Mouse (Mus musculus) c-Kit-positive CD71-negative TER-119-negative erythroid progenitor cells, embryonic 14.5 days (primary cell): ENCODE measurements at regions not wholly inside any gene's neighbourhood (a gene's known extent, or its start where the extent isn't known, plus 50 kb on each side); places are given as distances from the start of the nearest gene placed in this dataset.
"Not testable (repeated sequence)": the region's sequence is repeated elsewhere in the genome, so short reads cannot be mapped to it uniquely, and the experiment has no call there.

Experiments used
- DNase-seq: peaks from one replicate; pipeline ENCODE4 v3.0.0-alpha.2; 2013; ENCODE audit warnings: low read depth

DNA sequence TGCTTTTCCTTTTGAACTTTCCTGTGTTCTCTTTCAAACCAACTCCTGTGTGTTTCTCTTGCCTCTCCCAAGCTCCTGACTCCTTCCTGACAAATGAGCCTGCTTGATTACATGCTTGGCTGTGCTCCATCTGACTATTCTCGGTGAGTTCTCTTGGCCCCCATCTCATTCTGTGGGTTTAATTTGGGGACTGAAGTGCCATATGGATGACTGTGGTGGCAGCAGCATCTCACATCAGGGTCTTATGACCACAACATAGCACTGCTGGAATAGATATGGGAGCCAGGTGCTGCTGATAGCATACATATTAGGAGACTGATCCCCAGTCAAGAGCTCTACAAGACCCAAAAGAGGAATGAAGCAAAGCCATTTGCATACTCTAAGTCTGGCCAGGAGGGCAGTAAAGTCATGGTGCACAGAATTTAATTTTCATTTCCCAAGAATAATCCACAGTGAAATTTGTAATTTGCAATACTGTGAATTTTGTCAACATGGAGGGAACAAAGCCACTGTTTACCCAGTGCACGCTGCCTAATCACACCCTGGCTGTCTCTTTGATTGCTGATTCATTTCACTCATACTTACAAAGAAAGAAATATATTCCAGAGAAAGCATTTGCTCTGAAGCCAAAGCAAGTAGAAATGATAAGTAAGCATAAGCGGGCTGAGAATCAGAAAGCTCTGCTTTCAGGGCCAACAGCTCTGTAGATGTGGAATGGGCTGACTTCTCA is 1478.4 kb upstream of the Gm7489 start:
- no peak for DNase-seq

DNA sequence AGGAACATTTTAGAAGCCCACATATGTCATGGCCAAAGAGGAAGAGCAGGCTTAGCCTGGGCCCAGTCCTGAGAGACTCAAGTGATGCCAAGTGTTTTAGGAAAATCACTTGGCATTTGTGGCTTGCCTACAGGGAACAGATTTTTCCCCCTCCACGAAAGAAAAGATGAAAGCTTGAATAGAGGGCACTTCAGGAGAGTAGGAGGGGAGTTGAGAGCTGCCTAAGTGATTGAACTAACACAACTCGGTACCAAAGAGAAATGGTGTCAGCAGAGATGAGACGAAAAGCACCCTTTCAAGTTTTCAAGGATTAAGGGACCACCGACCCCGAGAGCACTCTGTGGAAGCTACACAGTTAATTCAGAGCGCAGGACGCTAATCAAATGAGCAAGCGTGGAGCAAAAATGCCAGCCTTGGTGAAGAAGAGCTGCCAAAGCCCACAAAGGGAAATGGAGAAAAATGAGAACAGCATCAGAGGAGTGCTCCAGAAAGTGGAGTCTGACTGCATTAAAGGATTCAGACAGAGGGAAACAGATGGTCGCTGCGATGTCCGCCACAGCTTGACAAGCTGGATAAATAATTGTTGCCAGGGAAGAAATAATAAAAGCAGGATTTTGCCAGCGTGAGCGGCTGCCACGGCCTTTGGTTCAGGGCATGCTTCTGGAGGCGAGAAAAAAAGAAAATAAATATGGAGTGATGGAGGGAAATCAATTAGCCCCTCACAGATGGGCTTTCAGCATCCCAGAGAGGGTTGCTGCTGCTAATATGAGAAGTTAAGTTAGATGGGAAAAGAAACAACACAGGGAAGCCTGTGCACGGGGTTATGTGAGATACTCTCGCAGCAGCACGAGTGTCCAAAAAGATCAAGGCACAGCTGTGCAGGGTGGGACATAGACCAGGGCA is 1471.6 kb upstream of the Gm7489 start:
- DNase-seq: no peak

DNA sequence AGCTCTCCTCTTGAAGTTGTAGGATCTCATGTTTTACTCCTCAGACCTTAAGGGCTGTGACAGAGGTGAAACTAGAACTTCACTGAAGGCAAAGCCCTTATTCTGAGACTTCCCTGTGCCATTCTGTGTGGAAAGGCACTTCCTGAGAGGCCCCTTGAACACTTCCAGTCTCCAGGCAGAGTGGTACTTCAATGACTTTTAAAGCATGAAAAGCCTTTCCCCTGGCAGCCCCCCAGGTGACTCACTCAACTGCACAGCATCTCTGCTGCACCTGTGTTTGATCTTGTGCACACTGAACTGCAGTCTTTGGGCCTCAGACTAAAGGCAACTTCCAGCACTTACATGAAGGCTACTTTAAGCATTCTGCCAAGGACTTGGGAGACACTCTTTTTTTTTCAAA is 1458.7 kb upstream of the Gm7489 start:
- DNase-seq: no peak

DNA sequence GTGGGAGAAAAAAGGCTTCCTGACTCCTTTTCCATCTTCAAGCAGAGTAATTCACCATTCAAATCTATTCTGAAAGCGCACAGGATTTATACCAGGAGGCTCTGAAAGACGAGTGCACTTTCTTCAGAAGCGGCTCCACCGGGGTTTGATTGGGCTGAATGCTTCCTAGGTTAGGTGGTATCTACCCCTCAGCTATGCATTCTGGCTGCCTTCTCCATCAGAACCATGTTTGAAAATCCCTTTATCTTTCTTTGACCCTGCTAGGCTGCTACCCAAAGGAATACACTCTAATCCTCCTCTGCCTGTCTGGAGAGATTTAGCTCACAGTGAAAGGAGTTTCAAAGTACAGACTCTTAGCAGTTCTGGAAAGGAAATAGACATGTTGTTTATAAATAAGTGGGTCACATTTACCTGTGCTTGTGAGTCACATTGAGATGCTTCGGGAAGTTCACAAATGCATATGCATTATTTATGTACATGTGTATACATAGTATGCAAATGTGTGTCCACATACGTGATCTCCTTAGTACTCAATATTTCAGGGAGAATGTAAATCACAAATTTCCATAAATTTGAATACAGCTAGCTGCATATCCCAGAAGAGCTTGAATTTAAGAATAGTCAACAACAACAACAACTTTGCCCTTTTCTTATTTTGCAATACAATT is 1454.1 kb upstream of the Gm7489 start:
- no peak for DNase-seq

DNA sequence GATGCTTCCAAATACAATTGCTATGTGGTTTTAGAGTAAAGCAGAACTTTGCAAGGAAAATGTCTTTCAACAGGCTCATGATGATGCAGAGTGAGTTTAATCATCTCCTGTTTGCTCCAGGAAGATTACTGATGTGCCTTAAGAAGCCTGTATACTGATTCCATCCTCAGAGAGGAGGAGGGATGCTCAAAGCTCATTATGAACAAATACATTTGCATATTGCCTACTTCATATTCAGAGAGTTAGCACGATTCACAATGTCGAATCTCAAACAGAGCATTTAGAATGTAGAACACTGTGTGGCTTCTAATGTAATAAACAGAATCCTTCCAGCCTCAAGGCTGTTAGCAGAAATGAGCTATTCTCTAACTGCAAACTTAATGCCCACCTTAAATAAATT is 1451.1 kb upstream of the Gm7489 start:
- no peak for DNase-seq

DNA sequence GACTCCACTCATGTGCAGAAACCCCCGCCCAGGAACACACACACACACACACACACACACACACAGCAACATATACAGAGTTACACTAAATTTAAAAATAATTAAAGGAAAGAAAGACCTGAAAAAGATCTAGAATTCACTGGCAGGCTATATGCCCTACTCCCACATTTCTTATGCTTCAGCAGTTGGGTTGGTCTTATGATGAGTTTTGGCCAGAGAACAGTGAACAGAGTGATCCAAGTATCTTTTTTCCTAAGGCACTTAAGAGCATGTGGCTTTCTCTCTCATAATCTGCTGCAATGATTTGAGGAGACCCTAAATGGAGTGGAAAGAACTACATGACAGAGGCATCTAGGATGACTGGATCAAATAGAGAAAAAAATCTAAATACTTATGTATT is 1446.3 kb upstream of the Gm7489 start:
- no peak for DNase-seq

DNA sequence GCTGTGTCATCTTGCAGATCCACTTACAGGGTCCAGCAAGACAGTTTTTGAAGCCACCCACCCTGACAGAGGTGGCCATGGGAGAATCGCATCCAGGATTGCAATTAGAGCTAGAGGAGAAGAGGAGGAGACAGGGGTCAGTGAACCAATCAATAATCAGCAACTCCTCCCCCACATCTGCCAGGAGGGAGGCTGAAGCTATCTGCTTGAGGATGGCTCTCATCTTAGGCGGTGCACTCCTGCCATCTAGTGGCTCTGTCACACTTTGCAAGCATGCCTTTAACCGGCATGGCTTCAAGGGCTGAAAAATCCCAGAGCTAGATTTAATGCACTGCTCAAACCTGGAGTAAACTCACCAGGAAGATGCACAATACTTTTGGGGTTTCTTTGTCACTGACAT is 1425.9 kb upstream of the Gm7489 start:
- DNase-seq: peak; percentile 39

DNA sequence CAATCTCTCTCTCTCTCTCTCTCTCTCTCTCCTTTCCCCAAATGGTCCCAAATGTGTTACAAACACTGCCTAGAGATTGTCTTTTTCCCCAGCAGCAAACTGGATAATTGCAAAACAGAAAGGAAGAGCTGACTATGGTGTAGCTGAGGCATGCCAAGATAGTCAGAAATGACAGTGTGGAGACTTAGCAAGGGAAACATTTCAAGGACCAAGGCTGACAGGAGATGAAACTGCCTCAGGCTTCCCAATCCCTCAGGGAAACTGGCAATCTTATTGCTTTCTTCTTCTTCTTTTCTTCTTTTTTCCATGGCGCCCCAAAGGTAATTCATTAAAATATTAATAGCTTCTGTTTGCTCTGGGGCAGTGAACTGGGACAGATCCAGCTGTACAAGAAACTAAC is 1425.4 kb upstream of the Gm7489 start:
- DNase-seq: no peak

DNA sequence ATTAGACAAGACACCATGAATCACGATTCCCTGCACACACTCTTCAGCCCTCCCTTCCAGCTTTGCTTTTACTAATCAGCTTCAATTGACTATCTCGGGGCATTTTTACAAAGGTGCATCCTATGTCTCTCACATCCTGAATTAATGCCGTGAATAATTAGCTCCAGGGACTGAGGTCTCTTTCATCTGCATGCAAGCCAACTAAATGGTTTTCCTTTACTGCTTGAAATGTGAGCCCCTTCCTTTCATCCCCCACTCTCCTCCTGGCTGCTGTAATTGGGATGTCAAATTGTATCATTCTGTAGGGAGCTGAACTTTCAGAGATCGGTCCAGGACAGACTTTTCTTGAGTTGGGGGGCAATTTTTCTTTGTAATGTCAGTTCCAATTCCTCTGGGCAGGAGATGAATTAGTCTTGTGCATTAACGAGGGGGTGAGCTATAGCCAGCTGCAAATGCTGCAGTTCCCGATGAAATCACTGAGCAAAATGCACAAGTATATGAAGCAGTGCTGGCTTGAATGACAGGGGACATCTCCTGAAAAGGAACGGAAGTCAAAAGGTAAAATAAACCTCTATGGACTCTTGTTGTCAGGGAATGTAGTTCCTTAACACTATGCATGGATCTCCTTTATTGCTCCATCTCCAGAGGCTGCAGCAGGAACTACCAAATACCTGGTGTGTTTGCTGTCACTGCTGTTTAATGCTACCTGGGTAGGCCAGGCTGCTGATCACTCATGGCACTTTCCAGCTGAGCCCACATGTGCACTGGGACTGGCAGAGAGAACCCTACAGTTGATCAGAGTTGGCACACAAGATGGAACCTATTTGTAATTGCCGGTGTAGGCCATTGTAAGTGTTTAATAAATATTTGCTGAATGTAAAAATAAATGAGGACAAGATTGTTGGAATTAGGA is 1420.2 kb upstream of the Gm7489 start:
- no peak for DNase-seq

DNA sequence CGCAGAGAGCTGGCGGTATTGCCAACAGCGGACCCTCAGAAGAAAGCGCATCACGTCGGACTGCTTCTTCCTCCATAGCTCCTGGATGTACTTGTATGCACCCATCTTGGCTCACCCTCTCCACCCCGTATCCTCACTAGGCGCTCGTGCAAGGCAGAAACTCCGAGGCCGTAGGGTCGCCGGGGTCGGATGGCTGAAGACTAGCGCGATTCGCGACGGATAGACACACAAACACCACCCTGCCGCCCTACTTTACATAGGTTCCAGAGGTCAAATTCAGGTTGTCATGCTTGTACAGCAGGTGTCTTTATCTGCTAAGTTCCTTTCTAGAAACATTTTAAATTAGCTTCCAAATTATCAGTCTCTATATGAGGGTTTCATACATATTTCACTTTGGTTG is 1406.6 kb upstream of the Gm7489 start:
- DNase-seq: not testable (repeated sequence)

DNA sequence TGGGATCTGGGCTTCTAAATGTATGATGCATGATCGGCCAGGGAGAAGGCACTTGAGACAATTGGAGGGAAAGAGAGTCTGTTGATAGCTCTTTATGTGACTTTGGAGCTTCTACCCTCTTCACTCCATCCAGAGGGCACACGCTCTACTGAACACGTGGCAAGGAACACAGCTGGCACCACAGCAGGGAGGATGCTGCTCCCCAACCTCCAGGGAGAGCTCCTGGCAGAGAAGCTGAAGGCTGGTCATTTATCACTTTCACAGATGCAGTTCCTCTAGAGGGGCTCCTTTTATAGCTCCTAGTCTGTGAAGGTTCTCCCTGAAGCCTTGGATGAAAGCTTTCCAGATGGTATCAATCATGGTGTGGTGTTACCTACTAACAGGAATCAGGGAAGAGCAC is 1403.9 kb upstream of the Gm7489 start:
- DNase-seq: no peak

DNA sequence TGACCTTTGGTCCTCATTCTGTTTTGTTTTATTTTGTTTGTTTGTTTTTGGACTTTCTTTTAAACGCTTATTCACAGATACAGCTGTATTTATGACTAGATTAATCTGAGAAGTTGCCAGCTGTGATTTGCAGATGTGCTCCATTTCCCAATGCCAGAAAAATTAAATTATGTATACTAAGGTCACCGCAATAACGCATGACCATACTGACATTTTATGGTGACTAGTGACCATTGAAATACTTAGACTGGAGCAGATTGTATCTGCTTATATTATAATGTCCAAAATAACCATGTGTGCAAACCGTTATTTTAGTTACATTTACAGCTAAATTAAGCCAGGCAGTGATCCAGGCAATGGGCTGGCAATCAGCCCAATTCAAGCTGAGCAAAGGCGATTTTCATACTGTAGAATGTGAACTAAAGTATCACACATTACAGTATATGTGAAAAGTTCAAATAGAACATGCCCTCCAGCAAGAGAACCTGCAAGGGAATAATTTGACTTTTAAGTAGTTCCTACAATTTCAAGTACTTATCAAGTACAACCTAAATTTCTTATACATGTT is 1401.0 kb upstream of the Gm7489 start:
- DNase-seq: no peak

DNA sequence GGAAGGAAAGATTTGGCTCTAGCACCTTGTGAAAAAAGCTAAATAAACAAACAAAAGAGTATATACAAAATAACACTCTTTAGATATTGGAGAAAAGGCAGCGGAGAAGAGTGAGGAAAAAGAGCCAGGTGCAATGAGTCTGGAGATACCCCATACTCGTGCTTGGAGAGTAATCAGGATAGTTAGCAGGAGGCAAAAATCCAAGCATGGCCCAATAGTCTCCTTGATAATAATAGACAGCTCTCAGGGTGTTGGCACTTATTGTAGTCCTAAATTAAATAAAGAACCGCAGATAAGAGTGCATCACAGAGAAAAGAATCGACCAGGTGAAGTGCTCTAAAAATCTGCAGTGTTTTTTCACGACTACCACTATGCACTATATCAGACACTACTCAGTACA is 1400.4 kb upstream of the Gm7489 start:
- DNase-seq: no peak

DNA sequence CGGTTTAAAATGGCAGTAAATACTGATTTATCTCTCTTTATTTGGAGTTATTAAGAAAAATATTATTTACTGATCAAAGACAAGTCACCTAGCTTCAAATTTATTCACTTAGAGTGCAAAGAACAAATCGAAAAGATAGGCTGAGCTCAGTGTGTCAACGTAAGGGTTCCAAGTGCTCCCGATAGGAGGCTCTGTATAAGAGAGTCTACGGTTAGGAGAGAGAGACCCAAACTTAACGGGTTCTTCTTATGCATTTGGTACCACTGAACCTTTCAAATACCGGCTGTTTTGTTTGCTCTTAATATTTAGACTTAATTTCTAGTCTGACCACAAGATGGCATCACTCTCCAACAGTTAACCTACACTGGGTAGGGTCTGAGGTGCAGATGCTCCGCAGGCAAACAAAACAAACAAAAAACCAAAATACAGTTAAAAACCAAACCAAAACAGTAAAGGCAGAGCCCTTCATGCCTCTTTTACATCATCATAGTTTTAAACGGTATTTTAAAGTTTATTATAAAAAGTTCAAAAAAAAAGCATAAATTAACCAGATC is 1379.4 kb upstream of the Gm7489 start:
- DNase-seq: no peak

DNA sequence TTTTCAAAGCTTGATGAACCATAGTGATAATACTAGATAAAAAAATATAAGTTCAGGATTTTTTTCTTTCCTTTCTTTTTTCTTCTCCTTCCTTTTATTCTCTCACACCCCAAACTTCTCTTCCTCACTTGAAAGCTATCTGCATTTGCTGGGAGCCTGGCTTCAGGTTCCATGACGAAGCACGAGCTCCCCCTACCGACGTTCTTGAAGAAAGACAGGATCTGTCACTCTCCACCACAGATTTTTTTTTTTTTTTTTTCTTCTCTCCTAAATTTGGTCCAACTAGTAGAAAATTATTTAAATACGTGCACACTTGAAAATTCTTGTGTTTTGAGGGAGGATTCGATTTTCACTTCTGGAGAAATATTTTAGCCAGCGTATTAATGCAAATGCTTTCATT is 1377.8 kb upstream of the Gm7489 start:
- peak; percentile 32 for DNase-seq

DNA sequence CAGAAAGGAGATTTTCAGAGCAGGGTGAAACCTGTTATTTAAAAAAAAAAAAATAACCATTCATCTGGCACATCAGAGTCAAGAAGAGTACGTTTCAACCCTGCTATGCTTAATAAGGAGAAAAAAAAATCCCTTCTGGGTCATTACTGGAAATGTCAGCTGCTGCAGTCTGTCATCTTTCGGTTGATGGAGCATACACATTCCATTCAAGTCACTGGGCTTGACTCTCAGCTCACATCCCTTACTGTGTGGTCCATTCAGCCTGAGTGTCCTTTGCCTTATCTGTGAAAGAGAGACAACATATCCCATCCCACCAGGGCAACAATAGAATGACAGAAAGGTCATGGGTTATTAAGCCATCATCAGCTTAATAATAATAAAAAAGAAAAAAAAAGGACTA is 1376.1 kb upstream of the Gm7489 start:
- DNase-seq: no peak

DNA sequence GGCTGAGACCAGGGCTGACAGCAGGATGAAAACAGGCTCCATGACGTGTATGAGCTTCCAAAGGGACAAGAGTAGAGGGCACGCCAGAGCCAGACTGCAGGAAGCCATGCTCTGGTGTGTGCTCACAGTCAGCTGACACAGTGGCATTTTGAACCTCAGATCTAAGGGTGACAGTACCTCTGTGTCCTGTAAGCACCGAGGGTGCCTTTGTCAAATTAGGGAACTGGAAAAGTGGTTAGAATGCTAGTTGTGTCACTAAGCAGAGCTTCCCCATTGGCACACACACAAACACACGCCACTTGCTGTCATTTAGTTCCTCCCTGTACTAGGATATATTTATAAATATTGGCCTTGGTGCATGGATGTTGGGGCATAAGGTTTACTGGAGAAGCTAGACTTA is 1374.6 kb upstream of the Gm7489 start:
- DNase-seq: no peak

DNA sequence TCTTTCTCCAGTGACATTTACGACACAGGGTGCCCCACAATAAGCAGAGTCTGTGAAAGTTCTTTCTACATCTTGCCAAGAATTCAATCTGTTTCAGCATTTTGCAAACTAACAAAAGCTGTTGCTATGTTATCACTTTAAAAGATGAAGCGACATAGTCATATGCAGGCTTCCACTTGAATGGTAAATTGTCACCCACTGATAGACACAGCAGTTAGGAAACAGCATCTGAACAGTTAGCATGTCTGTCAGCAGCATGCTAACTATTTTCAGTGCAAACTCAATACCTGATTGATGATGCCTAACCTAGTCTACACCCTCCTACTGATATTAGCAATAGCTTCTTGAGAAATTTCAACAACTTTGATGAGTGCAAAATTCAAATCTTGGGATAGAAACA is 1348.1 kb upstream of the Gm7489 start:
- DNase-seq: no peak

DNA sequence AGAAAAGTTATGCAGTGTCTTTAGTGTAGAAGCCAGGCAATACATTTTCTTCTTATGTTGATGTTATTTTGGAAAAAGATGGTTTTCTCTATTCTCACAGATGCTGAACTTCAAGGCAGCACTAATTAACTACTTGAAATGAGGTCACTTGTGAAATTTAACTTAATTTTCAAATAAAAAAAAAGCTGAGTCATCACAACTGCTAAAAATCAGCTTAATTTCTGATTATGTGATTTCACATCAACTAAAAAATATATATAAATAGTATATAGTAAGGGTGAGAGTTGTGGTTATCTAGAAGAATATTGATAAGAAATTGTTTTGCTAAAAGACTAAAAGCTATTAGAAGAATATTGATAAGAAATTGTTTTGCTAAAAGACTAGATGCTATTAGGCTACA is 1326.0 kb upstream of the Gm7489 start:
- DNase-seq: no peak

DNA sequence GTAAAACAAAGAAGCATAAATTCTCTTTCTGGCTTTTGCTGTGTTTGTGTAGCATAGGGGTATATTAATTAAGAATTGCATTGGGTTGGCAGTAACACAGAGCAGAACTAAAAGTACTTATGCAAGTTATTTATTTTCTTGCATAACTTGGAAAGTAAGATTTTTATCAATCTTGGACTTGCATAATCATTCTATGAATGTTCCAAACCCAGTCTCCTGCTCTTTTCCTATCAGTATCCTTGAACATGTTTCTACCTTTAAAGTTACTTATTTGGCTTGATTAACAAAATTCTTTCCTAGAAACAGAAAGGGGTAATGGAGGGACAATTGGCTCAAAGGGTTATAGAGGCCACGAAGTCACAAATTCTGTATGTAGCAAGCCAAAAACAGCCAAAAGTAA is 1320.6 kb upstream of the Gm7489 start:
- no peak for DNase-seq

DNA sequence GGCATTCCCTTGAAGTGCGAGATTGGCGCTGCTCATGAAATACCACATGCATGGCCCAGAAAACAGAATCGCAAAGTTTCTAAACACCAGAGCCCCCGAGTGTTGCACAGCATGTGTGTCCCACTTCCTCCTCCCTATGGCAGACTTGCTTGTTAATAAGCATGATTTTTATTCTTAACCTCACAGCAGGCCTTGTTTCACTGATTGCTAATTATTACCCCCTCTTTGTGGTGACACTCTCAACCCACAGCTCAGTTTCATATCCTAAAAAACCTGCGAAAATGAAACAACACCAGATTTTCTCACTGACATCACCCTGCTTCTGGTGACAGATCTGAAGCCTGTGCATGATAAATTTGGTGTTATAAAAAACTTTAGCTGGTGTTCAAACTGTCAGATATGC is 1319.3 kb upstream of the Gm7489 start:
- peak; percentile 12 for DNase-seq
